Mouse (Mus musculus): Measurements from ENCODE around the gene Opa1. TPM values are rescaled to one million over a fixed set of nuclear protein-coding genes. Genes with fewer than 3 reads are reported as not detected.
A peak's percentile ranks its signal among the peaks of the same experiment; 100 is the strongest.

Opa1 gene
- total RNA-seq, 2 experiments from 2014 or later, result 132 to 142 TPM

DNA sequence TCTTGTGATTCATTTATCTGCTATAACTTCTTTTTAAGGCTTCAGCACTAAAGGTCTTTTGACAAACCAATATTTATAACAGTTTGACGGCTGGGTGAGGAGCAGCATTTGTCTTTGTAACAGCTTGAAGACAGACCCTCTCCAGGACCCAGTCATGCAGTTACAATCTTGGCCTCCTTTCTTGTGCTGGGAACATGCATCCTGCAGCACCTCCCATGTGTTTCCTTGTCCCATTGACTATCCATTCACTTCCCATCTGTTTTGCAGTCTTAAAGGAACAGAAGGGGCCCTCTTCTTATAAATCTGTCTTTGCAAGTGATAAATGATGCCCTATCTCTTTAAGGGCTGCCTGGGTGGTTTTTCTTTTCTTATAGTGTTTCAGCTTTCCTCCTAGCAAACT lies 63.2 kb downstream of the Opa1 start:
- DNase-seq, result no peak
- intact Hi-C loops (cut with DNase I), result loop anchor here (5.0 kb wide), 2 partner anchors 70 to 425 kb away; no protein-coding TSS in a partner anchor

GRCm38 (mm10) chr16:29644871-29645270 lies 65.7 kb downstream of the Opa1 start:
- DNase-seq, result no peak
- intact Hi-C loops (cut with DNase I), result loop anchor here (5.0 kb wide), 2 partner anchors 67 to 422 kb away; no protein-coding TSS in a partner anchor

DNA sequence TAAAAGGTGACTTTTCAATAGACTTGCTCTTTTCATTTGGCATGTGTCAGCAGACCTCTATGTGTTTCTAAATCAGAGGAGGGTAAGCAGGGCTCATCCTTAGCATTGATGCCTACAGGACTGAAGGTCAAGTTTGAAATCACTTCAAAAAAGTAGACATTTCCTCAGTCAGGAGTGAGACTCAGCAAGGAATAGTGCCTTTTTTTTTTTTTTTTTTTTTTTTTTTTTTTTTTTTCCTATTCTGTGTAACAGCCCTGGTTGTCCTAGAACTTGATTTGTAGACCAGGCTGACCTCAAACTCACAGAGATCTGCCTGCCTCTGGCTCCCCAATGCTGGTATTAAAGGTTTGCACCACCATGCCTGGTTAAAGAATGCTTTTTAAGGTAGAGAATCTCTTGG lies 67.1 kb downstream of the Opa1 start:
- intact Hi-C loops (cut with DNase I), result no loop called here
- DNase-seq, result no peak

- intact Hi-C loops (cut with DNase I), result no loop called here
- no peak for DNase-seq
Observed at GRCm38 (mm10) chr16:29656187-29656825, 77.2 kb downstream of the Opa1 start.

DNA sequence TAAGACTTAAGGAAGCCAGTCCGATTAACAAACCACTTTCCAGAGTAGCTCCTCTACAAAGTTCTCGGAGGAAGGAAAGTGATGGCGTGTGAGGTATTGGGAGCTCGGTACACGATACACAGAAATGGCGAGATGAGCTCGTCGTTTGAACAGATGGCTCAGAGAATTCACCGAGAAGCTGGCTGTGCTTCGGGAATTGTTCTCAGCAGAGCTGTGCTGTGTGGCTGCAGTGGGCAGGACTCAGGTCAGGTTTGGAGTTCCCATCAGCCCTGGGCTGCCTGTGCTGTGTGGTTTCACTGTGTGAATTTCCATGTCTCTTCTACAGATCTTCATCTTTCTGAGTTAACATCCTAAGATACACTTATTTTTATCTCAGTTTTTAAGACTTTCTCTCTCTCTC lies 77.8 kb downstream of the Opa1 start:
- intact Hi-C loops (cut with DNase I), result no loop called here

GRCm38 (mm10) chr16:29657650-29658548 lies 78.8 kb downstream of the Opa1 start:
- DNase-seq, result no peak
- intact Hi-C loops (cut with DNase I), result no loop called here

More for the DNA sequence above, 77.8 kb downstream of the Opa1 start:
- no peak for DNase-seq

- intact Hi-C loops (cut with DNase I), result no loop called here
- no peak for DNase-seq
Observed at GRCm38 (mm10) chr16:29659101-29659810, 80.1 kb downstream of the Opa1 start.

DNA sequence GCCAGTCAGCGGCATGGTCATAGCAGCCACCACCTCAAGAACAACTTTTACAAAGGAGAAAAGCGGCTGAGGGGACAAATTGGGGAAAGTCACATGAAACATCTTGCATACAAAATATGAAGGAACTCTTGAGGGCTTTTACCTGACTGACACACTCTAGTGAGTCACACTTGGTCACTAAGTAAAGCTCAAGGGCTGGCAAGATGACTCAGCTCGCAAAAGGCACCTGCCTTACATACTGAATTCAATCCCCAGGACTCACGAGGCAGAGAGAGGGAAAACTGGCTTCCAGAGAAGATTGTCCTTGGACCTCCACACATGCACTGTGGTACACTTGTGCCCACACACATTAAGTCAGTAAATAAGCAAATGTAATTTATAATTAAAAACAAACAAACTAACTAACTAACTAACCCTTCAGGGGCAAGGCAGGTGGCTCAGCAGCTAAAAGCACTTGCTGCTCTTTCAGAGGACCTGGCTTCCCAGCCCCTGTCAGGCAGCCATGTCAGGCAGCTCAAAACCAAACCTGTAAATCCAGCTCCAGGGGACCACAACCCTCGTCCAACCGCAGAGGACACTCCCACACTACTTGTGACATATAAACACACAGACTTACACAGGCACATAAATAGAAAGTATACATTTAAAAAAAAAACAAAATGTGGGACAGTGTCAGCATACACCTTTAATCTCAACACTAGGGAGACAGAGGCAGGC lies 84.1 kb downstream of the Opa1 start:
- intact Hi-C loops (cut with DNase I), result loop anchor here (5.0 kb wide), 1 partner anchor 44 kb away; no protein-coding TSS in a partner anchor
- DNase-seq, result no peak

DNA sequence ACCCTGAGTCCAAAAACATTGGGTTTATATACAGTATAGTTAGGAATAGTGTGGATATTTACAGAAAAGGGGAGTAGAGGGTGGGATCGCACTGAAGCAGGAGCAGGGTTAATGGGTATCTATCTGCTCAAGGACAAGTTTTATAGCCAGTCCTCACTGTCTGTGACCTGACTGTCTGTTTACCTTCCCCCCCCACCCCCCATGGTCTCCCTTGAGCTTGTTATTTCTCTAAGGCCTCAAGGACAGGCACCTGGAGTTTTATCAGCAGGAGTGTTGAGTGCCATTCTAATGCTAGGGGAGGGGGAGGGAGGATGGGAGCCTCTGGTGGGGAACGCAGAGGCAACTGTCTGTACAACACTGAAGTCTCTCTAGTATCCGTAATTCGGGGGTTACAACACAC lies 85.3 kb downstream of the Opa1 start:
- DNase-seq, result no peak
- intact Hi-C loops (cut with DNase I), result loop anchor here (5.0 kb wide), 1 partner anchor 43 kb away; no protein-coding TSS in a partner anchor

DNA sequence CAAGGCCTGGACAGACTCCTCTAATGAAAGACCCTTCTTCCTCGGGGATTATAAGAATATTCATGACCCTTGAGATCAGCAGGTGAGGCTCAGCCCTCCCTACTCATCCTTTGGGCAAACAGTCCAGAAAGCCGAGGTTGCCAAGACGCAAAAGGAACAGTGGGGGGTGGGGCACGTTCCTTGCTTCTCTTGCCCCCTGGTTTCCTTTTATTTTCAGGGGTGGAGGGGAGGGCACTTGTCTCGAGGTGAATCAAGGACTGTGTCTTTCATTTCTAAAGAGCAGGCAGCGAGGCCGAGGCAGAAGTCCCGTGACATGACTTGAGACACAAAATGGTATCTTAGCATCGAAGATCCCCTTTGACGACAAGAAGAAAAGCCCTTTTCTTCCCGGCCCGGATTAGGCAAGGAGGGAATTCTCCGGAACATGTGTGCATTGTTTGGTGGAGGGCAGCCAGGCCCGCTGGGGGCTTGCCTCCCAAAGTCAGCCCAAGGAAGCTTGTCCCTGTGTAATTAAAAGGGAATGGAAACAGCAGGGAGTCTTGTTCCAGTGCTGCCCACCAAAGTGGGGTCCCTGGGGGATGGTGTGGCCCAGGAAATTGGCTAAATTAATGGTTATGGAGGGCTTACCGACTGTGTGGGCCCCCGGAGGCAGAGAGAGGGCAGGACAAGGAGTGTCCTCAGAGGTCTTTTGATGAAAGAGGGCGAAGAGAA lies 88.0 kb downstream of the Opa1 start:
- intact Hi-C loops (cut with DNase I), result no loop called here
- DNase-seq, result no peak

- intact Hi-C loops (cut with DNase I), result no loop called here
- DNase-seq, result no peak
Observed at GRCm38 (mm10) chr16:29667702-29668061, 88.5 kb downstream of the Opa1 start.

- intact Hi-C loops (cut with DNase I), result no loop called here
Observed at GRCm38 (mm10) chr16:29668451-29668850, 89.3 kb downstream of the Opa1 start.

DNA sequence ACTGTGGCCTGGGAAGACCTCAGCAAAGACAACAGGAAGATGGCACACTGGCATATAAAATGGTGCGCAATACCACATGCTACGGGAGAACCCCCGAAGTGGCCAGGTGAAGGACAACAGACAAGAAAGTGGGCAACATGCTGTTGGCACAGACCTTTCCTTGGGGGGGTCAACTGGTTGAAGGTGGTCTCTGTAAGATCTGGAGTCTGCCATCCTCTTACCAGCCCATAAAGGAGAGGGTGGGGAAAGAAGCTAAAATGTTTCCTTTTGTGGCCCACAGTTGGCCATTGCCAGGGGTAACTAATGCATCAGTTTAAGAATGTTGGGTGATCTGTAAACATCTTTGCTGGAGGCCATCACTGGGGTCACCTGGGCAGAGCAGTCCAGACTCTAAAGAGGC lies 91.7 kb downstream of the Opa1 start:
- no peak for DNase-seq
- intact Hi-C loops (cut with DNase I), result no loop called here

More at GRCm38 (mm10) chr16:29668451-29668850, 89.3 kb downstream of the Opa1 start:
- DNase-seq, result no peak

- intact Hi-C loops (cut with DNase I), result no loop called here
- no peak for DNase-seq
Observed at GRCm38 (mm10) chr16:29673230-29673629, 94.1 kb downstream of the Opa1 start.

DNA sequence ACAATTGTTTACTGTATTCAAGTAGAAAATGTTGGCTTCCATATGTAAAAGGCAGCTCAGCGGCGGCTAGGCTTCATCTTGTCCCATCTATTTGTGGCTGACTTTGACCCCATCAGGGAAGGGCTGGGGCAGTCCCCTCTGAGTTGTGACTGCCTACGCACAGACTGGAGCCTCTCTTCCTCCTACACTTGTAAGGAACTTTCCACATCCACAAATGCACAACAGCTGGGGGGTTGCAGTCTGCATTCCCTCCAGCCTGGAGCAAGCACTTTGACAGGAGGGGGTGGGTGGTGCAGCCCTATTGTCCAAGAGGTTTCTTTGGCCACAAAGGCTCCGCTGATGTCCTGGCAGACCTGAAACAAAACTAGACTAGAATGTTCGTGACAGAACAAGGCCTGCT lies 100.5 kb downstream of the Opa1 start:
- peak in 1 of 2 experiments; percentile 17 for DNase-seq
- intact Hi-C loops (cut with DNase I), result no loop called here

DNA sequence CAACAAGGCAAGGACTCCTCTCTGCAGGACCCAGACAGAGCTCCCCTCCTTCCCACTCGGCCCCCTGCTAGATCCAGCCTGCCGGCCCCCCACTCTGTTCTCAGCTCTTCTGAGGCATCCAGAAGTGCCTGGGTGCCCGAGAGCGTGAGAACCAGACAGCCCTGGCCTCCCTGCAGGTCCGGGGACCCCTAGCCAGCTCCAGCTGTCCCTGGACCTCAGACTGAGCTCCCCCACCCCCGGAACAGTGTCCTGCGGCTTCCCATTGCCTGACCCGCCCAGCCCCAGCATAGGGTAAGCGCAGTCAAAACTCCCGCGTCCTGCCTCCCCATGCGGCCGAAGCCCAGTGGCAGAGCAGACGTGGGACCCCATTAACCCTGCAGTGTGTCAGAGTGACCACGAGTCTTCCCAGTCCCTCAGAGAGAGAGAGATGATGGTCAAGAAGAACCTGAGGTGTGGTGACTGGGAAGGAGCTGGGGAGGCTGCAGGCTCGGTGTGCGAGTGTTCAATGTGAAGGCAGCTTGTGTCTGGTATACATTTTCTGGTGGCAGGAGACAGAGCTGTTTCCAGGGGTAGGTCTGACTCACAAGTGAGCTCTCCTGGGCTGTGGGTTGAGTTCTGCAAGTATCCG lies 101.5 kb downstream of the Opa1 start:
- intact Hi-C loops (cut with DNase I), result no loop called here
- DNase-seq, result no peak

GRCm38 (mm10) chr16:29682555-29683431 lies 103.7 kb downstream of the Opa1 start:
- DNase-seq, result no peak
- intact Hi-C loops (cut with DNase I), result no loop called here

- DNase-seq, result peak; percentile 33 to 36
- intact Hi-C loops (cut with DNase I), result no loop called here
Observed at GRCm38 (mm10) chr16:29683563-29683962, 104.4 kb downstream of the Opa1 start.

Measured in heart, postnatal 14 days (tissue).